Mouse (Mus musculus): ENCODE measurements around the gene Msh5.

GRCm38 (mm10) chr17:35063466-35063865 lies 16.9 kb upstream of the Msh5 start:
- TF ChIP-seq CTCF (IDR thresholded peaks at IDR 0.05; ENCODE audit: low read depth, low read length) (no peak), POLR2A (IDR thresholded peaks at IDR 0.05; ENCODE audit: borderline replicate concordance, low read depth, low read length) (no peak)

Data from bone marrow macrophage, adult 2 months (primary cell).